Mouse (Mus musculus) heart, postnatal 0 days (tissue): ENCODE data around the gene Ppp4r4. TPM values are rescaled to one million over a fixed set of nuclear protein-coding genes. Genes with fewer than 3 reads are reported as not detected.
"Not testable (repeated sequence)": the region's sequence is repeated elsewhere in the genome, so short reads cannot be mapped to it uniquely, and the experiment has no call there.

Experiments used
- ATAC-seq: fragments of 200-750 bp; cut with Nextera tagmentation; 2 replicates; pipeline ENCODE4 v1.8.0; 2017; ENCODE audit warnings: low read depth, moderate number of reproducible peaks, moderate library complexity; ENCODE audit not compliant: insufficient read depth
- DNase-seq: peaks from one replicate; pipeline ENCODE4 v3.0.0-alpha.2; 2016; ENCODE audit warnings: low spot score
- H3K27ac ChIP-seq: fragments of 300-500 bp; sonication (generic); 2 replicates; pipeline ENCODE4 v1.5.1; 2014; ENCODE audit warnings: low read depth, mild to moderate bottlenecking
- H3K27me3 ChIP-seq: fragments of 300-500 bp; sonication (generic); 2 replicates; pipeline ENCODE4 v1.6.1; 2014; ENCODE audit warnings: low read length, mixed read lengths; ENCODE audit not compliant: control insufficient read depth, insufficient read depth
- H3K36me3 ChIP-seq: fragments of 300-500 bp; sonication (generic); replicated peaks from 2 replicates; pipeline ENCODE4 v1.6.1; 2014; ENCODE audit warnings: low read length, mixed read lengths; ENCODE audit not compliant: control insufficient read depth, insufficient read depth
- H3K4me1 ChIP-seq: fragments of 300-500 bp; sonication (generic); 2 replicates; pipeline ENCODE4 v1.6.1; 2014; ENCODE audit warnings: antibody characterized with exemption; ENCODE audit not compliant: control insufficient read depth, insufficient read depth
- H3K4me2 ChIP-seq: fragments of 300-500 bp; sonication (generic); 2 replicates; pipeline ENCODE4 v1.6.1; 2014; ENCODE audit warnings: low read depth, mild to moderate bottlenecking, low read length, moderate library complexity
- H3K4me3 ChIP-seq: fragments of 300-500 bp; sonication (generic); 2 replicates; pipeline ENCODE4 v1.5.1; 2014; ENCODE audit warnings: low read depth, low read length
- H3K9ac ChIP-seq: fragments of 300-500 bp; sonication (generic); replicated peaks from 2 replicates; pipeline ENCODE4 v1.6.1; 2014; ENCODE audit warnings: low read depth, low read length, mixed read lengths
- H3K9me3 ChIP-seq: fragments of 300-500 bp; sonication (generic); replicated peaks from 2 replicates; pipeline ENCODE4 v1.6.1; 2016; ENCODE audit warnings: low read length; ENCODE audit not compliant: control insufficient read depth
- CTCF ChIP-seq: IDR thresholded peaks from 2 replicates; pipeline ENCODE4 v1.5.1; 2016; ENCODE audit warnings: antibody characterized with exemption, control low read depth, low read depth
- EP300 ChIP-seq: IDR thresholded peaks from 2 replicates; pipeline ENCODE4 v1.6.1; 2016; ENCODE audit warnings: antibody characterized with exemption, low read depth
- WGBS: fragments of 180-500 bp; shearing (Covaris S2); extraction: QIAGEN DNeasy Blood & Tissue Kit; methylation state at CpG from one replicate; pipeline ENCODE4 v1.1.7; 2014; 5-methylcytosine and 5-hydroxymethylcytosine counted together
- polyA plus RNA-seq: library from polyadenylated mRNA; unstranded; fragments of >200 nt; fragmentation: Nextera tagmentation; extraction: Ambion mirVana; gene quantifications from 2 replicates; pipeline ENCODE4 v1.2.1, GENCODE M21; 2015
- total RNA-seq: library from RNA; depleted of rRNA; stranded (reverse); fragments of >200 nt; gene quantifications from 2 replicates; pipeline ENCODE4 v1.2.3, GENCODE M21; 2014; ENCODE audit warnings: low replicate concordance; rRNA removed

Ppp4r4 gene
- total RNA-seq (1.1 TPM in 1 of 2 replicates, not detected in the other), polyA plus RNA-seq (0.05 and 0.12 TPM in 2 replicates)

GRCm38 (mm10) chr12:103532020-103532648 is at the start of gene Ppp4r4:
Ppp4r4 (plus strand) TSS chr12:103532283.
- Histone ChIP-seq H3K4me1 (peaks cover 12% of the 10 kb centered on the region; the same call in 1 of the 2 replicates), H3K9ac (peak within 1 kb of the TSS; percentile 52), H3K36me3 (no peaks in the 10 kb centered on the region), H3K4me3 (peak within 1 kb of the TSS; percentile 68), H3K27ac (no peak within 1 kb of the TSS), H3K27me3 (peaks cover 20% of the 10 kb centered on the region), H3K9me3 (no peaks in the 10 kb centered on the region), H3K4me2 (peak within 1 kb of the TSS; percentile 99)
- peak; percentile 98 for ATAC-seq
- TF ChIP-seq CTCF (no peak), EP300 (no peak)
- peak; percentile 83 for DNase-seq
- WGBS = under 1% methylated on average over 52 of the region's 74 CpGs

GRCm38 (mm10) chr12:103482781-103483180 is 49.3 kb upstream of the Ppp4r4 start:
- Histone ChIP-seq H3K27ac (no peak overlapping the region), H3K9me3 (no peaks in the 10 kb centered on the region), H3K4me2 (no peak overlapping the region), H3K4me3 (no peak overlapping the region), H3K4me1 (0 out of 2 replicates have a peak, but pooled peaks cover 5% of the 10 kb centered on the region), H3K36me3 (no peaks in the 10 kb centered on the region), H3K27me3 (no peaks in the 10 kb centered on the region), H3K9ac (no peak overlapping the region)
- WGBS = 64% methylated on average over 2 of the region's 2 CpGs
- no peak for DNase-seq
- ATAC-seq = no peak
- TF ChIP-seq CTCF (no peak), EP300 (no peak)

- H3K9ac ChIP-seq, H3K4me3 ChIP-seq, H3K27ac ChIP-seq, H3K36me3 ChIP-seq, H3K9me3 ChIP-seq, DNase-seq, ATAC-seq, H3K4me2 ChIP-seq, H3K27me3 ChIP-seq, H3K4me1 ChIP-seq: not testable (repeated sequence)
- whole genome bisulfite sequencing = 55% methylated on average over 9 of the region's 9 CpGs
These were observed 47.7 kb upstream of the Ppp4r4 start for GRCm38 (mm10) chr12:103484200-103484972.

GRCm38 (mm10) chr12:103486726-103487125 is 45.4 kb upstream of the Ppp4r4 start:
- no peaks in the 10 kb centered on the region for H3K27me3 ChIP-seq
- ATAC-seq (no peak), DNase-seq (no peak)
- no peaks in the 10 kb centered on the region for H3K36me3 ChIP-seq
- H3K9me3 ChIP-seq = no peaks in the 10 kb centered on the region
- WGBS = 72% methylated on average over 1 of the region's 1 CpGs
- no peak overlapping the region for H3K9ac ChIP-seq
- no peak overlapping the region for H3K4me3 ChIP-seq
- H3K4me1 ChIP-seq = 0 out of 2 replicates have a peak, but pooled peaks cover 8% of the 10 kb centered on the region
- TF ChIP-seq EP300 (no peak), CTCF (no peak)
- H3K4me2 ChIP-seq = no peak overlapping the region
- peak overlapping the region; percentile 32 for H3K27ac ChIP-seq

- TF ChIP-seq EP300 (0 out of 2 replicates have a peak, but pooled peaks have one; percentile 35), CTCF (no peak)
- no peak overlapping the region for H3K4me2 ChIP-seq
- DNase-seq (peak; percentile 74), ATAC-seq (peak; percentile 83)
- H3K9ac ChIP-seq = 0 out of 2 replicates have a peak overlapping the region, but pooled peaks have one; percentile 15
- H3K27me3 ChIP-seq = no peaks in the 10 kb centered on the region
- H3K36me3 ChIP-seq = no peaks in the 10 kb centered on the region
- 19% methylated on average over 4 of the region's 4 CpGs for WGBS
- peak overlapping the region; percentile 32 for H3K27ac ChIP-seq
- 0 out of 2 replicates have a peak, but pooled peaks cover 8% of the 10 kb centered on the region for H3K4me1 ChIP-seq
- H3K9me3 ChIP-seq = no peaks in the 10 kb centered on the region
- no peak overlapping the region for H3K4me3 ChIP-seq
These were observed 44.8 kb upstream of the Ppp4r4 start for GRCm38 (mm10) chr12:103487276-103487675.
